Mouse (Mus musculus): ENCODE data around the gene Tiprl.

The Tiprl gene

GRCm38 (mm10) chr1:165203488-165204035 is 33.2 kb downstream of the Tiprl start:
- in situ Hi-C loops (cut with MboI, MseI): no loop called here

- in situ Hi-C loops (cut with MboI, MseI): no loop called here
Measured at GRCm38 (mm10) chr1:165201445-165202012, 35.3 kb downstream of the Tiprl start.

GRCm38 (mm10) chr1:165200748-165201147 is 36.0 kb downstream of the Tiprl start:
- in situ Hi-C loops (cut with MboI, MseI): no loop called here

DNA sequence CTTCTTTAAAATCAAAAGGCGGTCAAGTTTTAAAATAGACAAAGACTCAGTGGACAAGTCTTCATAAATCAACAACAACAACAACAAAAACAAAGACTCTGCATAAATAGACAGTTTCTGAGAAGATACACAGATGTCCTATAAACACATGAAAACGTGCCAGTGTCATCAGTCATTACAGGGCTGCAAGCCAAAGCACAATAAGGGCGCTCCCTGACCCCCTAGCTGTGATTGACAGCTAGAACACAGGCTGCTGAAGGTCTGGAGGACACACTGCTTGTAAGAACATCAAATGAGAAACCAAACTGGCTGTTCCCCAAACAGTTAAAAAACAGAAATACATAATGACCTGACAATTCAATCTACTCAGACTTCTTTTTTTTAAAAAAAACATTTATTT is 37.2 kb downstream of the Tiprl start:
- in situ Hi-C loops (cut with MboI, MseI): loop anchor here (10.0 kb wide), 1 partner anchor 605 kb away; no protein-coding TSS in a partner anchor

DNA sequence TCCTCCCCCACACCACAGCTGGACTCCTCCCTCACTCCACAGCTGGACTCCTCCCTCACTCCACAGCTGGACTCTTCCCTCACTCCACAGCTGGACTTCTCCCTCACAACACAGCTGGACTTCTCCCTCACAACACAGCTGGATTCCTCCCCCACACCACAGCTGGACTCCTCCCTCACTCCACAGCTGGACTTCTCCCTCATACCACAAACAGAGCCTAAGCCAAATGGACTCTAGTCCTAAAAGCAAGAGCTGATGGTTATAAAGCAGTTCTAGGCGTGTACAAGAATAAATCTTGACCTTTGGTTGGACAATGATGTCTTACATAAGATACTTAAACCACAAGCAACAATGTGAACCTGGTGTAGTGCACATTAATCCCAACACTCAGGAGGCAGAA is 37.8 kb downstream of the Tiprl start:
- in situ Hi-C loops (cut with MboI, MseI): loop anchor here (10.0 kb wide), 1 partner anchor 606 kb away; no protein-coding TSS in a partner anchor

DNA sequence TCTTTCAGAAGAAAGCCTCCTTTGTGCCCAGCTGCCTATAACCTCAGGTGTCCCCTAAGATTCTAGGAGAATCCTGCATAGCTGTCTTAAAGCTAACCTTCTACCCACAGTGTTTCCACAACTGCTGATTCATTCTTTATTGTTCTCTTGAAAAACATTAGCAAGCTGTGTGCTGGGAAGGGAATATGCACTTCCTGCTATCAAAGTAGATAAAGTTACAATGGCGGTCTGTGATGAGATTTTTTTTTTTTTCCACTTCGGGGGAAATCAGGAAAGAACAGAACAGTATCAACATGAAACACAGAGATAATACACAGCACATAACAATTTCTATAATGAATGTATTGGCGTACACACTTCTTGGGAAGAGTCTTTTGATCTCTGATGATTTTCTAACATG is 38.9 kb downstream of the Tiprl start:
- in situ Hi-C loops (cut with MboI, MseI): loop anchor here (10.0 kb wide), 1 partner anchor 607 kb away; no protein-coding TSS in a partner anchor

DNA sequence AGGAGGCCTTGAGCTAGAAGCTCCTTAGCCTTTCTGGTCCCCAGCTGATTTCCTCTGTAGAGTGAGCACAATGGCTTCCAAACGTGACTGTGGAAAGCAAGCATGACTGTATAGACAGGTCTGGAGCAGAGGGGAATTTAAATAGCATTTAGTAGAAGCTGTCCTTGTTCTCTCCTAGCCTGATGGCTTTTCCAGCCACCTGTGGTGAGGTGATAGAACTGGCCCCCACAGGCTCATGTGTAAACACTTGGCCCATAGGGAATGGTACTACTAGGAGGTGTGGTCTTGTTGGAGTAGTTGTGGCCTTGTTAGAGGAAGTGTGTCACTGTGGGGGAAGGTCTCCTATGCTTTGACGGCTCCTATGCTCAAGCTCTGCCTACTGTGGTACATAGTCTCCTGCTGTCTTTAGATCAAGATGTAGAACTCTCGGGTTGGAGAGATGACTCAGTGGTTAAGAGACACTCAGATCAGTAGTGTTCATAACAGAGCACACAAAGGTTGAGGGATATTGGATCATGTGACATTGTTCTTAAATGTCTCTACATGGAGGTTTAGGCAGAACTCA is 41.3 kb downstream of the Tiprl start:
- in situ Hi-C loops (cut with MboI, MseI): loop anchor here (10.0 kb wide), 1 partner anchor 609 kb away; no protein-coding TSS in a partner anchor

- in situ Hi-C loops (cut with MboI, MseI): loop anchor here (10.0 kb wide), 1 partner anchor 610 kb away; no protein-coding TSS in a partner anchor
Measured at GRCm38 (mm10) chr1:165194662-165195013, 42.2 kb downstream of the Tiprl start.

DNA sequence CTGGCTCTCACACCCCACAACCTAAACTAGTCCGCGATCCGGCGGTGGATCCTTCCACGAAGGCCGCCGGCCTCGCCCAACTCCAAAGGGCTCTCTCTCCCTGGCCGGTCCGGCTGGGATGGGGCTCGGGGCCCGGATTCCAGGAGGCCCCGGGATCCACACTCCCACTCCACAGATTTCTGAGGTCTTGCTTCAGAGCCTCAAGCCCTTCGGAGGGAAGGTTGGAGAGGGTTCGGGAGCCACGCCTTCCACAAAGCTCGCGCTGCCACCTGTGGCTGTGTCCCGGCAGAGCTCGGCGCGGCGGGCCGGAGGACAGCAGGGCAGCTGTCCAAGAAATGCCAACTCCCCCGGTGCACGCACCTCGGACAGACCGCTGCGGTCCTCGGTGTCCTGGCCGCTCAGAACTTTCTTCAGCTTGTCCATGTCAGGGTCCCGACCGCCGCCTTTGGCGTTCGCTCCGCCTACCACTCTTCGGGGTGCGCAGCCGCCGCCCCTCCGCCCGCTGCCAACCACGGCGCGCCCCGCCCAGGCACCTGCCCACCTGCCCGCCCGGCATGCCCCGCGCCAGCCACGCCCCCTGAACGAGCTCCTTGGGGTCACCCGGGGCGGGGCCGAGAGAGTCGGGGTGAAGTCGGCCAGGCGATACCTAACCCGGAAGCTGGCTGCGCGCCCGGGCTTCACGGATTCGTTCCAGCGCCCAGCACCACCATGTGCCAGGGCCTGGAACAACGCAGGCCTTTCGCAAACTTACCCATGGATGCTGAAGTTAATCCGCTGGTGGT is 42.7 kb downstream of the Tiprl start, which contains the start of gene Sft2d2:
Gene Sft2d2, minus strand, starts transcription at position 559 of the 782 bp plus-strand sequence.
- in situ Hi-C loops (cut with MboI, MseI): loop anchor here (10.0 kb wide), 1 partner anchor 611 kb away; no protein-coding TSS in a partner anchor

- in situ Hi-C loops (cut with MboI, MseI): loop anchor here (10.0 kb wide), 1 partner anchor 611 kb away; no protein-coding TSS in a partner anchor
Measured at GRCm38 (mm10) chr1:165193426-165193825, 43.4 kb downstream of the Tiprl start.

- in situ Hi-C loops (cut with MboI, MseI): loop anchor here (10.0 kb wide), 1 partner anchor 612 kb away; no protein-coding TSS in a partner anchor
Measured at GRCm38 (mm10) chr1:165192714-165193264, 44.0 kb downstream of the Tiprl start.

- in situ Hi-C loops (cut with MboI, MseI): loop anchor here (10.0 kb wide), 1 partner anchor 613 kb away; no protein-coding TSS in a partner anchor
Measured at GRCm38 (mm10) chr1:165192102-165192501, 44.7 kb downstream of the Tiprl start.

DNA sequence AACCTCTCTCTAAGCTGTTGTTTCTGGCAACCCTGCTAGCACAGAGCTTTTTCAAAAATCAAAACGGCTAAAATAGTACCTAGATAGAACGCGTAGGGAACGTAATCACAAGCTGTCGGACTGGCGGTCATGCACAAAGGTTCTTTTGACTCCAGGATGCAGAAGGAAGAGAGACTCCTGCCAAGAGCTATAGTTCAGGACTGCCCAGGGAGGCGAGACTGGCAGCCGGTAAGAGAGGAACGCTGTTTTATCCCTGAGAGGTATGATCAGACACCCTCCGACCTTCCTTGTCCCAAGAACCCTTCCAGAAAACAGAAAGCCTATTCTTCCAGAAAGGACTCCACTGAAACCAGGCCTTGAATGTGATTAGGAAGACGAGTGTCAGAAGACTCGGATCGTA is 45.2 kb downstream of the Tiprl start:
- in situ Hi-C loops (cut with MboI, MseI): loop anchor here (10.0 kb wide), 1 partner anchor 613 kb away; no protein-coding TSS in a partner anchor

DNA sequence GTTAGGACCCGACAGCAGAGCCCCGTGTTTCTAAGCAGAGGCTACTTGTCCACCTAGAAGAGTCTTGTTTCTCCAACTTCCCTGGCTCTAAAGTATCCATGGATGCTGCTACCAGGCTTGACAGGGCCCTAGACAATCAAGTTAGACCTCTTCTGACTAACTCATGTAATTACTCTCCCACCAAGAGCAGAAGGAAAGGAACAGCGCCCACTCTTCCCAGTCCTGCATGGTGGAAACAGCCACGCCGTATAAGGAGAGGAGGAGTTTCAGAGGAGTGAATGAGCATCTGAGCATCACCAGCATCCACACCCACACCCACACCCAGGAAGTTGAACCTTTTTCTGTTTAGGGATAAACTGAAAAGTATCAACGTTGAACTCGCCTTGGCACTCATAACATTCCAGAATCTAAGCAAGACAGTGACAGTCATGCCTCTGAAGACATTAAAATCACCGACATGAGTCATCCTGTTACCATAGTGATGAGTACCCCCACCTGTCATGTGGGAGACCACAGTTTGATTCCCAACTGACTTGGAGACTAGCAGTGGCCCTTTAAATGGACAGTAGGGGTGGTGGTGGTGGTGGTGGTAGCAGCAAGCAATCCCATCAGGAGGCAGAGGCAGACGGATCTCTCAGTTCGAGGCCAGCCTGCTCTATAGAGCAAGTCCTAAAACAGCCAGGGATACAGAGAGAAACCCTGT is 46.1 kb downstream of the Tiprl start:
- in situ Hi-C loops (cut with MboI, MseI): loop anchor here (10.0 kb wide), 1 partner anchor 614 kb away; no protein-coding TSS in a partner anchor

DNA sequence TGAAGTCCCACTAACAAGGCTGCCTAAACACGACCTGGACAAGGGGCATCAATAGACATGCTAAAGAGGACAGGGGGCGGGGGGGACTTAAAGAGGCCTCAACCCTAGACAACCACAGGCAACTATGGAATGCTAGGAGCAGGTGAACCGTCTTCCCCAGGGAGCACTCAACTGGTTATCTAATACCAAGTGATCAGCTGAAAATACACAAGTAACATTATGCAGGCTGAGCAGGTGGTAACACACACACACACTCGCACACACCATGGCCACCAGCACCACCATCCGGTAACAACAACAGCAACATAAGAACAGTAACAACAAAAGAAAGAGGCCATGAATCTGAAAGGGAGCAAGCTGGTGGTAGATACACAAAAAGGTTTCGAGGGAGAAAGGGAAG is 46.7 kb downstream of the Tiprl start:
- in situ Hi-C loops (cut with MboI, MseI): loop anchor here (10.0 kb wide), 1 partner anchor 615 kb away; no protein-coding TSS in a partner anchor

- in situ Hi-C loops (cut with MboI, MseI): no loop called here
Measured at GRCm38 (mm10) chr1:165188806-165189580, 47.8 kb downstream of the Tiprl start.

- in situ Hi-C loops (cut with MboI, MseI): no loop called here
Measured at GRCm38 (mm10) chr1:165187357-165187756, 49.4 kb downstream of the Tiprl start.

GRCm38 (mm10) chr1:165186491-165186890 is 50.3 kb downstream of the Tiprl start:
- in situ Hi-C loops (cut with MboI, MseI): no loop called here

DNA sequence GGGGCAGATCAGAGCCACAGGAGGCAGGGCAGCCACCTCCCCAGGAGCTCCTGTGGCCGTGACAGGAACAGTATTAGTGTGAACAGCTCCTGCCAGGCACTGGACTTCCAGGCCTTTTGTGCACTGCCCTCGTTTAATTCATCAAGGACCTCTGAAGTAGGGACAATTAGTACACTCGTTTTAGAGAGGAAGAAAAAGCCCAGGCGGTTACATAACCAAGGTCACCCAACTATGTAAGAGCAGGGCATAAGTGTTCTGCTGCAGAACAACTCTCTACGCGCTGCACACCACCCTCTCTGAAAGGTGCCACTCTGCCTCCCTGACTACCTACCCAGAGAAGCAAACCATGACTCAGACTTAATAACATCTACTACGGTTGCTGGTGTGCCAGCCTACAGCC is 51.7 kb downstream of the Tiprl start:
- in situ Hi-C loops (cut with MboI, MseI): no loop called here

DNA sequence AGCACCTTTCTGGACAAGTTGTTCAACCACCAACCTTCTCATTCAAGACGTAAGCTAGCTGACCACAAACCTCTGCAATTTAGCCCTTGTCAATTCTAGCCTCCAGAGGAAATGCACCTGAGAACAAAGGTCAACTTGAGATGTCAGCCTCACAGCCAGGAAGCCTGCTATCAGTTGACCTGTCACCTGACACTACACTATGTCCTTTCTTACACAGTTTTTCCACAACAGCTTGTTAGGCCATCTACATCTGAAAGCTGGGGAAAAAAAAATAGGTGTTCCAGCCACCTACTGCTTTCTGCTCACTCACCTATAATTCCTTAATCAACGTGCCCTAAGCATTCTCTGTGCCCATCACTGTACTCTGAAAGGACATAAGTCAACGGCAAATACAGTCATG is 52.6 kb downstream of the Tiprl start:
- in situ Hi-C loops (cut with MboI, MseI): no loop called here
